Mouse (Mus musculus): ENCODE measurements around the gene Hmga1b. TPM values are rescaled to one million over a fixed set of nuclear protein-coding genes. Genes with fewer than 3 reads are reported as not detected.
A peak's percentile ranks its signal among the peaks of the same experiment; 100 is the strongest.
"Not testable (repeated sequence)": the region's sequence is repeated elsewhere in the genome, so short reads cannot be mapped to it uniquely, and the experiment has no call there.

Hmga1b gene
- total RNA-seq, 2 experiments from 2014 or later: 20.8 to 24.1 TPM

- TF ChIP-seq CTCF (conservative IDR thresholded peaks at IDR 0.05): no peak
- H3K27ac ChIP-seq: no peak overlapping the region; the same call in 1 of the 2 replicates
- no peak for DNase-seq (ENCODE audit: low spot score in 2 of 2)
- no peak overlapping the region for H3K4me3 ChIP-seq
Observed at GRCm38 (mm10) chr11:120747974-120748373, 14.6 kb upstream of the Hmga1b start.

GRCm38 (mm10) chr11:120749430-120749829, 13.2 kb upstream of the Hmga1b start:
- no peak for DNase-seq (ENCODE audit: low spot score in 2 of 2)
- Histone ChIP-seq H3K27ac (no peak overlapping the region), H3K4me3 (no peak overlapping the region)
- TF ChIP-seq CTCF (conservative IDR thresholded peaks at IDR 0.05): peak; percentile 68

- Histone ChIP-seq H3K4me3 (no peak overlapping the region), H3K27ac (no peak overlapping the region)
- TF ChIP-seq CTCF (conservative IDR thresholded peaks at IDR 0.05): no peak
- no peak for DNase-seq (ENCODE audit: low spot score in 2 of 2)
Observed at GRCm38 (mm10) chr11:120751606-120752005, 11.0 kb upstream of the Hmga1b start.

- H3K4me3 ChIP-seq: no peak overlapping the region
- H3K27ac ChIP-seq: no peak overlapping the region
- no peak for DNase-seq (ENCODE audit: low spot score in 2 of 2)
- TF ChIP-seq CTCF (conservative IDR thresholded peaks at IDR 0.05): no peak
Observed at GRCm38 (mm10) chr11:120760236-120760635, 2.4 kb upstream of the Hmga1b start.

- no peak overlapping the region for H3K27ac ChIP-seq
- no peak overlapping the region for H3K4me3 ChIP-seq
- DNase-seq (ENCODE audit: low spot score in 2 of 2): no peak
- TF ChIP-seq CTCF (conservative IDR thresholded peaks at IDR 0.05): no peak
Observed at GRCm38 (mm10) chr11:120761811-120762671, 553 bp upstream of the Hmga1b start.

- H3K27ac ChIP-seq; DNase-seq (ENCODE audit: low spot score in 2 of 2); H3K4me3 ChIP-seq: not testable (repeated sequence)
Observed at GRCm38 (mm10) chr11:120763121-120763999, 766 bp downstream of the Hmga1b start.

- DNase-seq (ENCODE audit: low spot score in 2 of 2); H3K4me3 ChIP-seq; H3K27ac ChIP-seq: not testable (repeated sequence)
Observed at GRCm38 (mm10) chr11:120767023-120767422, 4.4 kb downstream of the Hmga1b start.

GRCm38 (mm10) chr11:120768206-120768605, 5.6 kb downstream of the Hmga1b start:
- H3K27ac ChIP-seq: no peak overlapping the region

GRCm38 (mm10) chr11:120772749-120773148, 10.2 kb downstream of the Hmga1b start:
- no peak for TF ChIP-seq CTCF (conservative IDR thresholded peaks at IDR 0.05)
- no peak overlapping the region for H3K27ac ChIP-seq
- no peak for DNase-seq (ENCODE audit: low spot score in 2 of 2)

More at GRCm38 (mm10) chr11:120768206-120768605, 5.6 kb downstream of the Hmga1b start:
- TF ChIP-seq CTCF (conservative IDR thresholded peaks at IDR 0.05): no peak
- H3K4me3 ChIP-seq: no peak overlapping the region
- DNase-seq (ENCODE audit: low spot score in 2 of 2): no peak

GRCm38 (mm10) chr11:120773463-120774190, 11.0 kb downstream of the Hmga1b start:
- DNase-seq (ENCODE audit: low spot score in 2 of 2): no peak
- H3K27ac ChIP-seq: no peak overlapping the region
- TF ChIP-seq CTCF (conservative IDR thresholded peaks at IDR 0.05): no peak
- no peak overlapping the region for H3K4me3 ChIP-seq

More at GRCm38 (mm10) chr11:120772749-120773148, 10.2 kb downstream of the Hmga1b start:
- no peak overlapping the region for H3K4me3 ChIP-seq

GRCm38 (mm10) chr11:120775774-120776469, 13.3 kb downstream of the Hmga1b start:
- Histone ChIP-seq H3K4me3 (no peak overlapping the region), H3K27ac (no peak overlapping the region)
- peak; percentile 92 to 98 for DNase-seq (ENCODE audit: low spot score in 2 of 2)
- peak; percentile 100 for TF ChIP-seq CTCF (conservative IDR thresholded peaks at IDR 0.05)

- DNase-seq (ENCODE audit: low spot score in 2 of 2): no peak
- H3K27ac ChIP-seq: no peak overlapping the region
- H3K4me3 ChIP-seq: no peak overlapping the region
- no peak for TF ChIP-seq CTCF (conservative IDR thresholded peaks at IDR 0.05)
Observed at GRCm38 (mm10) chr11:120777123-120777522, 14.5 kb downstream of the Hmga1b start.

All from layer of hippocampus, adult 2 months (tissue).